Mouse (Mus musculus): ENCODE results near the gene AC129217.1. TPM values are rescaled to one million over a fixed set of nuclear protein-coding genes. Genes with fewer than 3 reads are reported as not detected.
"Not testable (repeated sequence)": the region's sequence is repeated elsewhere in the genome, so short reads cannot be mapped to it uniquely, and the experiment has no call there.

Gene AC129217.1
- polyA plus RNA-seq, 1 experiment from 2014 or later, result not detected

GRCm38 (mm10) chr19:8850402-8850901, 20.9 kb downstream of the AC129217.1 start, which contains the start of gene Lrrn4cl:
Gene Lrrn4cl (plus strand): TSS chr19:8850768.
- H3K4me2 ChIP-seq, result peak within 1 kb of the TSS; percentile 28
- H3K27me3 ChIP-seq, result no peaks in the 10 kb centered on the region
- H3K9ac ChIP-seq, result no peak within 1 kb of the TSS
- no peaks in the 10 kb centered on the region for H3K9me3 ChIP-seq
- peaks cover 22% of the 10 kb centered on the region for H3K36me3 ChIP-seq
- peak; percentile 81 for ATAC-seq (ENCODE audit: borderline replicate concordance, extremely low read depth, low FRiP score, low TSS enrichment)
- H3K27ac ChIP-seq, result no peak within 1 kb of the TSS; the same call in 1 of the 2 replicates
- H3K4me1 ChIP-seq, result peaks cover 12% of the 10 kb centered on the region
- H3K4me3 ChIP-seq, result no peak within 1 kb of the TSS
- WGBS, result 25% methylated on average over 7 of the region's 7 CpGs

- 30% methylated on average over 7 of the region's 7 CpGs for WGBS
- Histone ChIP-seq H3K27ac (no peak overlapping the region), H3K9ac (no peak overlapping the region), H3K9me3 (no peaks in the 10 kb centered on the region), H3K4me3 (no peak overlapping the region), H3K27me3 (no peaks in the 10 kb centered on the region), H3K36me3 (peaks cover 12% of the 10 kb centered on the region), H3K4me1 (peaks cover 12% of the 10 kb centered on the region), H3K4me2 (no peak overlapping the region)
- ATAC-seq (ENCODE audit: borderline replicate concordance, extremely low read depth, low FRiP score, low TSS enrichment), result no peak
Measured at GRCm38 (mm10) chr19:8851639-8852038, 22.1 kb downstream of the AC129217.1 start.

GRCm38 (mm10) chr19:8852236-8852928, 22.8 kb downstream of the AC129217.1 start:
- Histone ChIP-seq H3K27me3 (no peaks in the 10 kb centered on the region), H3K4me3 (no peak overlapping the region), H3K27ac (no peak overlapping the region), H3K4me2 (no peak overlapping the region), H3K36me3 (peaks cover 5% of the 10 kb centered on the region), H3K9me3 (no peaks in the 10 kb centered on the region), H3K9ac (no peak overlapping the region), H3K4me1 (peaks cover 12% of the 10 kb centered on the region)
- WGBS, result 42% methylated on average over 10 of the region's 10 CpGs
- no peak for ATAC-seq (ENCODE audit: borderline replicate concordance, extremely low read depth, low FRiP score, low TSS enrichment)

- 83% methylated on average over 3 of the region's 3 CpGs for WGBS
- H3K9ac ChIP-seq, result no peak overlapping the region
- ATAC-seq (ENCODE audit: borderline replicate concordance, extremely low read depth, low FRiP score, low TSS enrichment), result no peak
- H3K4me3 ChIP-seq, result no peak overlapping the region
- peaks cover 12% of the 10 kb centered on the region for H3K4me1 ChIP-seq
- H3K27ac ChIP-seq, result no peak overlapping the region
- H3K36me3 ChIP-seq, result 0 out of 2 replicates have a peak, but pooled peaks cover 4% of the 10 kb centered on the region
- H3K4me2 ChIP-seq, result no peak overlapping the region
- no peaks in the 10 kb centered on the region for H3K9me3 ChIP-seq
- no peaks in the 10 kb centered on the region for H3K27me3 ChIP-seq
Measured at GRCm38 (mm10) chr19:8853117-8853516, 23.5 kb downstream of the AC129217.1 start.

- Histone ChIP-seq H3K27me3 (no peaks in the 10 kb centered on the region), H3K4me3 (no peak overlapping the region), H3K27ac (no peak overlapping the region), H3K4me1 (no peaks in the 10 kb centered on the region), H3K9me3 (no peaks in the 10 kb centered on the region), H3K9ac (no peak overlapping the region), H3K36me3 (no peaks in the 10 kb centered on the region), H3K4me2 (no peak overlapping the region)
- ATAC-seq (ENCODE audit: borderline replicate concordance, extremely low read depth, low FRiP score, low TSS enrichment), result no peak
- WGBS, result 34% methylated on average over 4 of the region's 4 CpGs
Measured at GRCm38 (mm10) chr19:8857689-8858088, 28.1 kb downstream of the AC129217.1 start.

GRCm38 (mm10) chr19:8859018-8859417, 29.4 kb downstream of the AC129217.1 start:
- H3K9me3 ChIP-seq, result no peaks in the 10 kb centered on the region
- no peak overlapping the region for H3K4me2 ChIP-seq
- 13% methylated on average over 1 of the region's 1 CpGs for WGBS
- ATAC-seq (ENCODE audit: borderline replicate concordance, extremely low read depth, low FRiP score, low TSS enrichment), result no peak
- no peak overlapping the region for H3K4me3 ChIP-seq
- no peak overlapping the region for H3K9ac ChIP-seq
- H3K4me1 ChIP-seq, result no peaks in the 10 kb centered on the region
- H3K27ac ChIP-seq, result no peak overlapping the region
- H3K27me3 ChIP-seq, result no peaks in the 10 kb centered on the region
- H3K36me3 ChIP-seq, result no peaks in the 10 kb centered on the region

- Histone ChIP-seq H3K27me3 (no peaks in the 10 kb centered on the region), H3K4me3 (no peak overlapping the region), H3K36me3 (no peaks in the 10 kb centered on the region), H3K4me1 (no peaks in the 10 kb centered on the region), H3K9ac (no peak overlapping the region), H3K4me2 (no peak overlapping the region), H3K9me3 (no peaks in the 10 kb centered on the region), H3K27ac (no peak overlapping the region)
- 79% methylated on average over 6 of the region's 6 CpGs for WGBS
- ATAC-seq (ENCODE audit: borderline replicate concordance, extremely low read depth, low FRiP score, low TSS enrichment), result no peak
Measured at GRCm38 (mm10) chr19:8864265-8864664, 34.7 kb downstream of the AC129217.1 start.

GRCm38 (mm10) chr19:8870381-8870780, 40.8 kb downstream of the AC129217.1 start:
- not testable (repeated sequence) for H3K27me3 ChIP-seq; H3K9me3 ChIP-seq; H3K9ac ChIP-seq; ATAC-seq (ENCODE audit: borderline replicate concordance, extremely low read depth, low FRiP score, low TSS enrichment)
- Histone ChIP-seq H3K4me2 (peak overlapping the region; percentile 71), H3K4me3 (peak overlapping the region; percentile 67; the same call in 1 of the 2 replicates), H3K4me1 (peaks cover 13% of the 10 kb centered on the region), H3K27ac (0 out of 2 replicates have a peak overlapping the region, but pooled peaks have one; percentile 59), H3K36me3 (peaks cover 23% of the 10 kb centered on the region)
- 72% methylated on average over 3 of the region's 3 CpGs for WGBS

- H3K4me1 ChIP-seq, result peaks cover 13% of the 10 kb centered on the region
Measured at GRCm38 (mm10) chr19:8870838-8871237, 41.3 kb downstream of the AC129217.1 start.

GRCm38 (mm10) chr19:8871267-8872186, 42.0 kb downstream of the AC129217.1 start, which contains the start of gene Ubxn1:
Gene Ubxn1 (plus strand): TSS chr19:8871496.
- 1% methylated on average over 55 of the region's 59 CpGs for WGBS

More at GRCm38 (mm10) chr19:8870838-8871237, 41.3 kb downstream of the AC129217.1 start:
- ATAC-seq (ENCODE audit: borderline replicate concordance, extremely low read depth, low FRiP score, low TSS enrichment), result peak; percentile 17; the same call in 1 of the 2 replicates
- Histone ChIP-seq H3K27me3 (no peaks in the 10 kb centered on the region), H3K4me2 (peak overlapping the region; percentile 71), H3K9me3 (no peaks in the 10 kb centered on the region), H3K36me3 (peaks cover 28% of the 10 kb centered on the region), H3K9ac (peak overlapping the region; percentile 58), H3K27ac (peak overlapping the region; percentile 59), H3K4me3 (peak overlapping the region; percentile 67)
- WGBS, result 36% methylated on average over 9 of the region's 9 CpGs

GRCm38 (mm10) chr19:8872266-8872840, 42.8 kb downstream of the AC129217.1 start:
- Histone ChIP-seq H3K4me2 (peak overlapping the region; percentile 71), H3K4me1 (peaks cover 13% of the 10 kb centered on the region), H3K9ac (peak overlapping the region; percentile 87), H3K4me3 (peak overlapping the region; percentile 67), H3K27me3 (no peaks in the 10 kb centered on the region), H3K27ac (no peak overlapping the region), H3K36me3 (peaks cover 41% of the 10 kb centered on the region), H3K9me3 (no peaks in the 10 kb centered on the region)
- ATAC-seq (ENCODE audit: borderline replicate concordance, extremely low read depth, low FRiP score, low TSS enrichment), result no peak
- 58% methylated on average over 10 of the region's 10 CpGs for WGBS

More at GRCm38 (mm10) chr19:8871267-8872186, 42.0 kb downstream of the AC129217.1 start, which contains the start of gene Ubxn1:
- Histone ChIP-seq H3K36me3 (peaks cover 34% of the 10 kb centered on the region), H3K9me3 (no peaks in the 10 kb centered on the region), H3K27me3 (no peaks in the 10 kb centered on the region), H3K4me1 (peaks cover 13% of the 10 kb centered on the region), H3K4me3 (peak within 1 kb of the TSS; percentile 67), H3K4me2 (peak within 1 kb of the TSS; percentile 71), H3K9ac (peak within 1 kb of the TSS; percentile 87), H3K27ac (peak within 1 kb of the TSS; percentile 59)
- peak; percentile 97 for ATAC-seq (ENCODE audit: borderline replicate concordance, extremely low read depth, low FRiP score, low TSS enrichment)
